Mouse (Mus musculus): ENCODE measurements at regions not wholly inside any gene's neighbourhood (a gene's known extent, or its start where the extent isn't known, plus 50 kb on each side); places are given as distances from the start of the nearest gene placed in this dataset.

GRCm38 (mm10) chr6:127269525-127270044 is 117.6 kb upstream of the Ccnd2 start:
- Histone ChIP-seq H3K27ac (no peak overlapping the region), H3K4me3 (ENCODE audit: inconsistent target) (no peak overlapping the region), H3K79me2 (ENCODE audit: inconsistent target) (no peaks in the 10 kb centered on the region), H3K36me3 (ENCODE audit: inconsistent target) (no peaks in the 10 kb centered on the region)
- WGBS (ENCODE audit: missing documents), result 93% methylated on average over 6 of the region's 7 CpGs

DNA sequence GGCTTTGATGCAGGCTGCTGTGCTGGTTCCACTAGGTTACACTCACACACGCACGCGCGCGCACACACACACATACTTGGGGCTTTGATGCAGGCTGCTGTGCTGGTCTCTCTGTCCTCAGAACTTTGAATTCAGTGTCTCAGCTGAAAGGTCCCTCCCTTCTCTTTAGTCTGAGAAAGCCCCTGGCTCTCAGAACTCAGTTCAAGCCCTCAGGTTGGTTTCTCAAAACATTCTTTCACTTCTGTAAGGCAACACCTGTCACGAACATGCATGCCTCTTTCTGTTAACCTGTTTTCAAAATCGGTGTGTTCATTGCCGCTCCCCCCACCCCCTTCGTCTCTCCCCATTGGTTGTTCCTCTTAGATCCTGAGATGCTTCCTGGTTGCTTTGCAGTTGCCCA is 118.8 kb upstream of the Ccnd2 start:
- Histone ChIP-seq H3K36me3 (ENCODE audit: inconsistent target) (no peaks in the 10 kb centered on the region), H3K27ac (no peak overlapping the region), H3K79me2 (ENCODE audit: inconsistent target) (no peaks in the 10 kb centered on the region), H3K4me3 (ENCODE audit: inconsistent target) (no peak overlapping the region)
- WGBS (ENCODE audit: missing documents), result 92% methylated on average over 9 of the region's 9 CpGs

DNA sequence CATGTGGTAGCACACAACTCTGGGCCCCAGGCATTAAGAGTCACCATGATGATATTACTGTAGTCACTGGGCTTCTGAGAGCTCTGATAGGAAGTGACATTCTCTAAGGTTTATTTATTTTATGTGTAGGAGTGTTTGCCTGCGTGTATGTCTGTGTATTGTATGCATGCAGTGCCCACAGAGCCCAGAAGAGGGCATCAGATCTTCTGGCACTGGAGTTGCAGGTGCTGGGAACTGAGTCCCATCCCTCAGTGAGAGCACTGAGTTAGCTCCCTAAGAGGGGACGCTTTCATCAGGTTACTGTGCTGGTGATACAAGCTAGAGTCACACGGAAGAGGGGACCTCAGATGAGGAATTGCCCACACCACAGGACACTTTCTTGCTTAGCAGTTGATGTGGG is 119.4 kb upstream of the Ccnd2 start:
- Histone ChIP-seq H3K36me3 (ENCODE audit: inconsistent target) (no peaks in the 10 kb centered on the region), H3K27ac (no peak overlapping the region), H3K79me2 (ENCODE audit: inconsistent target) (no peaks in the 10 kb centered on the region), H3K4me3 (ENCODE audit: inconsistent target) (no peak overlapping the region)
- WGBS (ENCODE audit: missing documents), result 96% methylated on average over 3 of the region's 3 CpGs

DNA sequence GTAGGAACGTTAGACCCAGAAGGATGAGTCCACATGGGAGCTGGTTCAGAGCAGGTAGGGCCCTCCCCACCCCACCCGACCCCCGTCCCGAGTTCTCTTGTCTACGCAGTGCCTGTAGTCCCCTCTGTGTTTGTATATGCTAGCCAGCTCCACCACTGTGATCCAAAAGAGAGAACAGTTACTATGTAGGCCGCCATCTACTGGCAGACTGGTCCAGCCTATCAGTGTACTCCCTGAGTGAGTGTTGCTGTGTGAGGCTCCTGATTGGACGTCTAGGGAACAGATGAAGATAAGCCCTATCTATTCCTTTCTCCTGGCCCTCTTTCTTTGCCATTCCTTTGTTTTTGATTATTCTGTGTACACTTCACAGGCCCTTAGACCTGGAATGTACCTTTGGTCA is 120.6 kb upstream of the Ccnd2 start:
- Histone ChIP-seq H3K4me3 (ENCODE audit: inconsistent target) (no peak overlapping the region), H3K79me2 (ENCODE audit: inconsistent target) (no peaks in the 10 kb centered on the region), H3K27ac (no peak overlapping the region), H3K36me3 (ENCODE audit: inconsistent target) (no peaks in the 10 kb centered on the region)
- 30% methylated on average over 7 of the region's 7 CpGs for WGBS (ENCODE audit: missing documents)

DNA sequence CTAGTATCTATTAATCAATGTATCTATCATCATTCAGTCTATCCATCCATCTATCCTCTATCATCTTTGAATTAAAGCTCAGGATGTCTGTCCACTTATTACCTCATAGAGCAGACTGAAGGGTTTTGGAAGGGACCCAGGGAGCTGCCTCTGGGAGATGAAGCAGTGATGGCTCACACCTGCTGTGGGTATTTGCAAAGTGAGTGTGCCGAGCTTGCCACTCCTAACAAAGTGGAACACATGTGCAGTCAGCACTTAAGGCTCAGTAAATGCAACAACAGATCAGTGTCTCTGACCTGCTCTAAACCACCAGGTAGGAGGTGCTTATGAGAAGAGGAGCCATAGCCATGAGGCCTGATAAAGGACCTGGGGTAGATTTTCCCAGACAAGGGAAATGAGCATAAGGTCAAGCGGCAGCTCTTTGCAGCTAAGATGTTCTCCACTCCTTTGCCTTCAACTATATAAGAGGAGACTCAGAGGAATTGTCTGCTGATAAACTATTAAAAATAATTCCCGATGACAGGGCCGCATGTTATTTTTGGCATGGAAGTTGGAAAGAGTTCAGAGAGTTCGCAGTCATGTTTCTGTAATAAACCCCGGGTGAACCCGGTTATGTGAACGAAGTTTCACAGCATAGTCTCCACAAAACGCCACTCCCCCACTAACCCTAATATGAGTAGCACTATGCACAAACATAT is 122.9 kb upstream of the Ccnd2 start:
- Histone ChIP-seq H3K79me2 (ENCODE audit: inconsistent target) (no peaks in the 10 kb centered on the region), H3K4me3 (ENCODE audit: inconsistent target) (no peak overlapping the region), H3K36me3 (ENCODE audit: inconsistent target) (no peaks in the 10 kb centered on the region), H3K27ac (no peak overlapping the region)
- WGBS (ENCODE audit: missing documents), result 94% methylated on average over 9 of the region's 9 CpGs

DNA sequence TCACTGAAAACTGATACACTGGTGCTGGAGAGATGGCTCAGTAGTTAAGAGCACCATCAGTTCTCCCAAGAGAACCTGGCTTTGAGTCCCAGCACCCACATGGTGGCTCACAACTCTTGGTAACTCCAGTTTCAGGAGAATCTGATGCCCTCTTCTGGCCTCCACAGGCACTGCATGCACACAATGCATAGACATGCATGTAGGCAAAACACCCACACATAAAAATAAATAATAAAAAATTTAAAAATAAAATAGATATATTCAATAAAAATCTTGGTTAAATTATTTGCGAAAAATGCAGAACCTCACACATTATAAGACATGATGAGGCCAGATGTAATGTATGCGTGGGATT is 123.4 kb upstream of the Ccnd2 start:
- H3K27ac ChIP-seq, result no peak overlapping the region
- H3K4me3 ChIP-seq (ENCODE audit: inconsistent target), result no peak overlapping the region
- no peaks in the 10 kb centered on the region for H3K36me3 ChIP-seq (ENCODE audit: inconsistent target)
- 100% methylated on average over 2 of the region's 2 CpGs for WGBS (ENCODE audit: missing documents)
- no peaks in the 10 kb centered on the region for H3K79me2 ChIP-seq (ENCODE audit: inconsistent target)

GRCm38 (mm10) chr6:127276362-127276761 is 124.4 kb upstream of the Ccnd2 start:
- H3K27ac ChIP-seq, result no peak overlapping the region
- WGBS (ENCODE audit: missing documents), result 89% methylated on average over 4 of the region's 4 CpGs
- no peak overlapping the region for H3K4me3 ChIP-seq (ENCODE audit: inconsistent target)
- H3K79me2 ChIP-seq (ENCODE audit: inconsistent target), result no peaks in the 10 kb centered on the region
- H3K36me3 ChIP-seq (ENCODE audit: inconsistent target), result no peaks in the 10 kb centered on the region

DNA sequence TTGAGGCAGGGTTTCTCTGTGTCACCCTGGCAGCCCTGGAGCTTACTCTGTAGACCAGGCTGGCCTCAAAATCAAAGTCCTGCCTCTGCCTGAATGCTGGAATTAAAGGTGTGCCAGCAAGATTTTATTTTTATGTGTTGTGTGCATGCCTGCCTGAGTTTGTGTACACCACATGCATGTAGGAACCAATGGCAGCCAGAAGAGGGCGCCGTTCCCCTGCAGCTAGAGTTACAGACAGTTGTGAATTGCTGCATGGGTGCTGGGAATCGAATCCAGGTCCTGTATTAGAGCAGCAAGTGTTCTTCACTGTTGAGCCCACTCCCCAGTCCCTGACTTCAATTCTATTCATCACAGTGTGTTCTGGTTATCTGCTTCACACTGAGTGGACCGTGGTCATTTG is 126.4 kb upstream of the Ccnd2 start:
- no peak overlapping the region for H3K27ac ChIP-seq
- WGBS (ENCODE audit: missing documents), result 89% methylated on average over 4 of the region's 4 CpGs
- no peaks in the 10 kb centered on the region for H3K36me3 ChIP-seq (ENCODE audit: inconsistent target)
- H3K4me3 ChIP-seq (ENCODE audit: inconsistent target), result no peak overlapping the region
- no peaks in the 10 kb centered on the region for H3K79me2 ChIP-seq (ENCODE audit: inconsistent target)

- no peaks in the 10 kb centered on the region for H3K36me3 ChIP-seq (ENCODE audit: inconsistent target)
- no peak overlapping the region for H3K4me3 ChIP-seq (ENCODE audit: inconsistent target)
- 89% methylated on average over 6 of the region's 6 CpGs for WGBS (ENCODE audit: missing documents)
- H3K27ac ChIP-seq, result no peak overlapping the region
- no peaks in the 10 kb centered on the region for H3K79me2 ChIP-seq (ENCODE audit: inconsistent target)
Measured at GRCm38 (mm10) chr6:127284226-127284625, 132.2 kb upstream of the Ccnd2 start.

- Histone ChIP-seq H3K79me2 (ENCODE audit: inconsistent target) (no peaks in the 10 kb centered on the region), H3K27ac (no peak overlapping the region), H3K4me3 (ENCODE audit: inconsistent target) (no peak overlapping the region), H3K36me3 (ENCODE audit: inconsistent target) (no peaks in the 10 kb centered on the region)
- WGBS (ENCODE audit: missing documents), result 88% methylated on average over 12 of the region's 12 CpGs
Measured at GRCm38 (mm10) chr6:127286681-127287476, 134.9 kb upstream of the Ccnd2 start.

DNA sequence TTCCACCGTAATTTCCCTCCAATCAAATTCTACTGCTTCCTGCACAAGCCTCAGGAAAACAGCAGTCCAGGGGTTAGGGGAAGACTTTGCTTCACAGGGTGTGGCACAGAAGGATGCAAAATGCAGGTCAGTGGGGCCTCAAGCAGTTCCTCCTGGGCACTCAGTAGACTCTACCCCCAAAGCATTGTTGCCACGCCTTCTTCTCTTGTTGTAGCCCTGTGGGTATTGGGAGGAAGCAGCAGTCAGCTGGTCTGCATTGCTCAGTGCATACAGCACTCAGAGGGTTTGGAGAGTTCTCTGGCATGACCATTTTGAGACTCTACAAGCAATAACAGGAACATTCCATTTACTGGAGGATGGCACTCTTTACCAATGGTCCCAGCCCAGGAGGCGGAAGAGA is 137.0 kb upstream of the Ccnd2 start:
- whole genome bisulfite sequencing (ENCODE audit: missing documents), result 48% methylated on average over 3 of the region's 3 CpGs

DNA sequence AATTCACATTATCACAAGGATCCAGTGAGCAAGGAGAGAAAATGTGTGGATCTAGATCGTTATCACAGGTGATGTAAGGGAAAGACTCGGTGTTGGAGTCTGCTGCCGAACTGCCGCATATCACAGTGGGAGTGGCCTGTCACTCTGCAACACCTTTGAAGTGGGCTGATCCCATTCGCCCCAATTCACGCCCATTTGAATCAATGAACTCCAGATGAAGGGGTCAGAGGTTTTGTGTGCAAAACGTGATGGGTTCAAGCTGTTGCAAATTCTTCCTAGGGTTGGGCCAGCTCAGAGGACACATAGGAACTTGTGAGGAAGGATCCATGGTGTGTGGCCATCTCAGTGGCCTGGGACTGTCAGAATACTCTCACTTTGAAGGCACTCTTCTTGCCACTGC is 139.9 kb upstream of the Ccnd2 start:
- 85% methylated on average over 7 of the region's 7 CpGs for WGBS (ENCODE audit: missing documents)
- H3K79me2 ChIP-seq (ENCODE audit: inconsistent target), result no peaks in the 10 kb centered on the region
- no peak overlapping the region for H3K4me3 ChIP-seq (ENCODE audit: inconsistent target)

More for the DNA sequence above, 137.0 kb upstream of the Ccnd2 start:
- no peak overlapping the region for H3K27ac ChIP-seq
- H3K79me2 ChIP-seq (ENCODE audit: inconsistent target), result no peaks in the 10 kb centered on the region
- no peak overlapping the region for H3K4me3 ChIP-seq (ENCODE audit: inconsistent target)
- no peaks in the 10 kb centered on the region for H3K36me3 ChIP-seq (ENCODE audit: inconsistent target)

GRCm38 (mm10) chr6:127293829-127294228 is 141.8 kb upstream of the Ccnd2 start:
- Histone ChIP-seq H3K4me3 (ENCODE audit: inconsistent target) (no peak overlapping the region), H3K79me2 (ENCODE audit: inconsistent target) (no peaks in the 10 kb centered on the region), H3K36me3 (ENCODE audit: inconsistent target) (no peaks in the 10 kb centered on the region), H3K27ac (no peak overlapping the region)
- WGBS (ENCODE audit: missing documents), result 81% methylated on average over 2 of the region's 2 CpGs

More for the DNA sequence above, 139.9 kb upstream of the Ccnd2 start:
- no peak overlapping the region for H3K27ac ChIP-seq
- H3K36me3 ChIP-seq (ENCODE audit: inconsistent target), result no peaks in the 10 kb centered on the region

DNA sequence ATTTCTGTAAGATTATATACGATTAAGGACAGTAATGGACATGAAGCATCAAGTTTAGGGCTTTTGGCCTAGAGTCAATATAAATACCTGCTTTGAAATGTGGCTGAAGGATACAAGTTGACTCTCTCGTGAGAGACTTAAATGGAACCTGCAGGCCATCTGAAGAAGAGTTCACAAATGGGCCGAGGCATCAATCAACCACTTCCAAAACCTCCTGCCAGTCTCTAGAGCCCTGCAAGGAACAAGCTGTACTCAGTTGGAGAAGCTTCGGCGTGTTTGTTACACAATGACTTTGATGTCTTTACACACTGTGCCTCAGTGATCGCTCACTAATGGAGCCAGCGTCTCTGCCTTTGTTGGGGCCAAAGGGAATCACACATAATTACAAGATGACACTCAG is 146.1 kb upstream of the Ccnd2 start:
- Histone ChIP-seq H3K79me2 (ENCODE audit: inconsistent target) (no peaks in the 10 kb centered on the region), H3K27ac (no peak overlapping the region), H3K36me3 (ENCODE audit: inconsistent target) (no peaks in the 10 kb centered on the region), H3K4me3 (ENCODE audit: inconsistent target) (no peak overlapping the region)
- WGBS (ENCODE audit: missing documents), result 88% methylated on average over 7 of the region's 7 CpGs

All from macrophage (primary cell).